Mouse (Mus musculus) monocyte, adult 2 months (primary cell): Measurements from ENCODE around the gene Gak.
A peak's percentile ranks its signal among the peaks of the same experiment; 100 is the strongest.
"Not testable (repeated sequence)": the region's sequence is repeated elsewhere in the genome, so short reads cannot be mapped to it uniquely, and the experiment has no call there.

Experiments
- DNase-seq, 2 experiments: peaks; one replicate each; pipeline ENCODE4 v3.0.0; 2022; ENCODE audit warnings: low spot score in 2 of 2, low read depth in 1 of 2

The Gak gene

DNA sequence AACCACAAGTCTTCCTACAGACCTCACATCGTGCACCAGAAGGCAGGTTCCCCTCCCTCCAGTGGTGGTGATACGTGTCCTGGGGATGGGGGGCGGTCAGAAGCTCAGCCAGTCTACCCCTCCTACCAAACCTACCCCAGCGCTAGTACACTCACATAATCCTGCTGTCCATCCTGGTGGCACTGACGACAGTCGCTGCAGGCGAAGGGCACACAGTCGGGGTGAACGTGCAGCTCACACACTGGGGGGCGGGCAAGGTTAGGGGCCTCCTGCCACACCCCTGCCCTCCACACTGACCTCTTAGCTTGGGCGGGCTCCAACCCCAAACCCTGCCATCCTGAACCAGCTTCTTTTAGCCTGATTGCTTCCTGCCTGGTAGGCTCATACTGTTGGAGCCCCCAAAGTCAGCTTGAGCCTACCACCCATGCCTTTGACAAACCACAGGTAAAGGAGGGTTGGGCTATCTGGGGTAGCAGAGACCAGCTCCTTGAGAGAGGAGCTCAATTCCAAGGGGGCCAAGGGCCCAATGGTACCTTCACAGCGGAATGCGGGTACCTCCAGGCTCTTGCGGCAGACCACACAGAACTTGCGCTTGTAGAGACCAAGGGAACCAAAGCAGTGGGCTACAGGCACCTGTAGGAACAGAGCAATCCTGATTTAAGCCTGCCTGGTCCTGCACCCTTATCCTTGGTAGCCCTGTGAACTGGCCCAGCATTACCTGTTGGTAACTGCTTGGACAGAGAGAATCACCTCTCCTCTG lies 26.5 kb upstream of the Gak start:
- no peak for DNase-seq

DNA sequence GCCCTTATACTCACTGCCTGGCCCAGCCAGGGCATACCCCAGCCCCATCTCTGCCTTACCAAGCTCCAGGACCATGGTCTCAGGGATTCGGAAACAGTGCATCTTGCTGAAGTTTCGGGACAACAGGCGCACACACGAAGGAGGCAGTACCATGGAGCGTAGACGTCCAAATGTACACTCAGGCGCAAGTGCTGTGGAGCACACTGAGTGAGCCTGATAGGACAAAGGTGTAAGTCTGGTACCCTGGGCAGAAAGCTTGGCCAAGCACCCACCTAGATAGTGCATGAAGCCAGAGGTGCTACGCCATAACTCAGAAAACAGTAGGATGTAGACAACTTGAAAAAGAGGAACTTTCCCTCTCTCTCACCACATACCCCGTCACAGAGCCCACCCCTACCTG lies 25.8 kb upstream of the Gak start:
- no peak for DNase-seq

DNA sequence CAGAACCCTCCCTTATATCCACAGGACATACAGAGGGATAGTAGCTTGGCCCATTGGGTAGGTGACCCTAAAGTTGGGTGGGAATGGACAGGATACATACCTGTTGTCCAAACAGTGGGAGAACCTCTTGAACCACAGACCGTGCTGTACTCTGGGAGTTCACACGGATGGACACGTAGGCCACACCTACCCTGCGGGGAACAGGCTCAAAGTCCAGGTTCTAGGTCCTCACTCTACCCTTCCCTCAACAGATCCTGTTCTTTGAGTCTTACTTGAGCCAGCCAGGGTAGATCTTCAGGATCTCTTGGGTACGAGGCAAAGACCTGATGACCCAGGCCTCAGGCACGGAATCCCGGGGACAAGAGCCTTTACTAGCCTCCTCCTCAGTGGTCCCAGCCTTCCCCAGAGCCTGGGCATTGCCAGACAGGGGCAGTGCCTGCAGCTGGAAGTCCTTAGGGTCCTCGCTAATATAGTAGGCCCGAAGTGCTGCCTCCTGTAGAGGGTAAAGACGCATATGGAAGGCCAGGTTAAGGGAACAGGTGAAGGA lies 25.0 kb upstream of the Gak start:
- no peak for DNase-seq

DNA sequence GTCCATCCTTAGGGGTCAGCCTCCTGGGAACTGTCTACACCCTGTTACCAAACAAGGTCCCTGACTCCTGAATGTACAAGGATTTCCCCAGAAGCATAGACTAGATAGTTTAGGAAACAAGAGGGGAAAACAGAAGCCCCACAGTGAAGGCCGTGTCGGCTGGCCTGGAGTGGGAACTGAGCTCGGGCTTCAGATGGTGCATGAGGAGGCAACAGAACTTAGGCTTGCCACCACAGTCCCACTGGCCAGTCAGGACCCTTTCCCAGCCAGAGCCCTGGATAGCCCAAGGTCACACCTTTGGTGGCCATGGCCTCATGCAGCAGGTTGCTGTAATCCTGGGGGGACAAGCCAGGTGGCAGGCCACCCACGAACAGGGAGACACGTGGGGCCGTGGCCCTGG lies 23.8 kb upstream of the Gak start:
- DNase-seq: no peak

DNA sequence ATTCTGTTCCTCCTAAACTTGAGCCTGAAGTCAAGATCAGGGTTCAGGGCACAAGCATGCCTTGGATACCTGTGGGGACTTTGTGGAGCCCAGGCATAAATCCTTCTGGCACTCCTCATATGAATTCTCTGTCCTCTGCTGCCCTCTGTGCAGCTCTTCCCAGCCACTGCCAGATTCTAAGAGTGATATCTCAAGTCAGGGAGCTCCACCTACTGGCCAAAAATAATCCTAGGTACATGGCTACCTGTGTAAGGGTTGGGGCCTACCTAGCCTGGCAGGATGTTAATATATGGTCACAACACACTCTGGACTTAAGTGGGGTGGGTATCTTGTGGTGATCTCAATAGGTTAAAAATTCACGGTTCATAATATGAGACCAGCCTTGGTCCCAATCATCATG lies 22.3 kb upstream of the Gak start:
- DNase-seq: no peak

DNA sequence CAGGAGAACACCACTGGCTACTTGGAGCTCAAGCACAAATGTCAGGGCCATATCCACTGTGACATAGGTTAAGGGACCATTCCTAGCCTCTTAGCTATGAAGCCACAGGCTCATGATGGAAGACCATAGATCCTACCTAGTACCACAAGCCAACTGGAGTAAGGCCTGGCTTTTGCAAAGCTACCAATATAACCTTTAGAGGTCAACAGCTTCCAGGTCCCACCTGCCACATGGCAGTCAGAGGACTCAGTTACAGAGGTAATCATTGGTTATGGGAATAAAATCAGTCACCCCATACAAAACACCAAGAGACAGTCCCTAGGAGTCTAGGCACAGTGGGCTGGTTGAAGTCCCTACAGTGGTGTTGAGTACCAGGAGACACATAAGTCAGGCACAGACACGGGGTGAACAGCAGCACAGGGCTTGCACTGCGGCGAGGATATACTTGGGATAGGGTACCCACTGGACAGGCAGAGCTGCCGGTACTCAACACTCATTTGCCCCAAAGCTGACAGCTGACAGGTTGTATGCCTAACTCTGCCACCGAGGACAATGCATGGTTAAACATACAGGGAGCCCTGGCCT lies 21.7 kb upstream of the Gak start:
- DNase-seq: no peak

DNA sequence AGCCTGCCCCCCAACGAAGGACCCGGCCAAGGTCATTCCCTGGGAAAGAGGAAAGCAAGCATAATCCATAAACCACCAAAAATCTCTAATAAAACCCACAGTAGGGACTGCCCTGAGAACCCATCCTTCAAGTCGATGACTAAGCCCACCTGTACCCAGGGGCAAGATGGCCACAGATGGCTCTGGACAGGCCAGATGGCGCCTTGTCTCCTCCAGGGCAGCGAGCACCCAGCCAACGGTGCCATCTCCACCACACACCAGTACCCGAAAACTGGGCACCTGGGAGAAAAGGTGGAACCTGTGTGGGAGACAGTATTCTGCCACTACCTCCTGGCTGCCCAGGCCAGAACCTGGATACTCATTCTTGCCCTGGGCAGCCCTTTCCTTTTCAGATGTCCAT lies 20.8 kb upstream of the Gak start:
- DNase-seq: no peak

DNA sequence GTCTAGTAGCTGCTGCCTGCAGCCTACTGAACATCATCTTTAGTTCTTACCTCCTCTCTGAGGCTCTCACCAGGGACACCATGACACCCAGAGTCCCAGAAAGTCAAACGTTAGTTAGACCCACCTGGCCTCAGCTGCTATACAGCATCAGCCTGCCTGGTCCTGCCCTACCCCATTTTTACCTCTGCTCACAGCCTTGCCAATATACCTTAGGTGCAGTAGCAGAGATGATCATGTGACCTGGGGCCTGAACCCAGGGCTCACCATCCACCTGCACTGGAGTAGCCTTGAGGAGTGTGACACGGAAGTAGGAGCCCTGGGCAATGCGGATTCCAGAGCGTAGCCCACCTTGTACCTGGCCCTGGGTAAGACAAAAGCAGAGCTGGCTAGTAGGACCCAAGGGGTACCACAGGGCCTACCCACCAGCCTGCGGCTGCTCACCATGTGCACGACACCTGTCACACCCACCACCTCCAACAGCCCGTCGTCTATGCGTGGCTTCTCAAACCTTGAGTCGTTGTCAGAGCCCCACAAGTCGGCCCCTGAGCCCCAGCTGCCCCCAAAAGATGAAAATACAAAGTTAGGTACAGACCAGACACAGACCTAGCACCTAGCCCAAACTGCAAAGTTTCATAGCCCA lies 19.5 kb upstream of the Gak start:
- DNase-seq: no peak

DNA sequence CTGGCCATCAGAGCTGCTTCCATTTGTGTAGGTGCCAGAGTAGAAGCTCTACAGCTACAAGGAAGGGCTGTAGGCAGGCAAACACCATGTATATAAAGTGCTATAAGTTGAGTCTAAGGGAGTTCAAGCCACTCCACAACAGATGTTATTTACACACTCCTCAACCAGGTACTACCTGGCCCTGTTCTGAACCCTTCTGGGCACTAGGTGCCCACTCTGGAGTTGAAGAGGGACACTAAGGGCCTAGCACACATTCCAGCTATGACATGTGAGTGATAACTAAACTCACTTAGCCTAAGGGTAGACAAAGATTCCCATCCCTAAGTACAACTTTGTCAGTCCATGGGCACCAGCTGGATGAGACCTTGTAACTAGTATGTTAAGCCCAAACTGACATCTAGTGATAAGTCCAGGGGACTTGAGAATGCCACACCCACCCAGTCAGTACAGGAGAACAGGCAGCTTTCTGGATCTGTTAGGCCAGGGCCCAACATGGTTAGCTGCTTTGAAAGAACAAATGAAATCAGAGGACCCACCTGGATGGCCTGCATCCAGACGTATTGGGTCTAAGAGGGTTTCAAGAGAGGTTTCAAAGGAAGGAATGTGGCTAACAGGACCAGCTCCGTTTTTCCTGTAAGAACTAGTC lies 18.4 kb upstream of the Gak start:
- no peak for DNase-seq

- DNase-seq: no peak
Measured at GRCm38 (mm10) chr5:108647311-108647710, 17.8 kb upstream of the Gak start.

- DNase-seq: no peak
Measured at GRCm38 (mm10) chr5:108646343-108646660, 16.7 kb upstream of the Gak start.

GRCm38 (mm10) chr5:108645651-108646342 lies 16.2 kb upstream of the Gak start:
- DNase-seq: no peak

GRCm38 (mm10) chr5:108643674-108644073 lies 14.1 kb upstream of the Gak start:
- no peak for DNase-seq

GRCm38 (mm10) chr5:108636172-108636571 lies 6.6 kb upstream of the Gak start:
- DNase-seq: no peak

GRCm38 (mm10) chr5:108634088-108634487 lies 4.5 kb upstream of the Gak start:
- DNase-seq: not testable (repeated sequence)

DNA sequence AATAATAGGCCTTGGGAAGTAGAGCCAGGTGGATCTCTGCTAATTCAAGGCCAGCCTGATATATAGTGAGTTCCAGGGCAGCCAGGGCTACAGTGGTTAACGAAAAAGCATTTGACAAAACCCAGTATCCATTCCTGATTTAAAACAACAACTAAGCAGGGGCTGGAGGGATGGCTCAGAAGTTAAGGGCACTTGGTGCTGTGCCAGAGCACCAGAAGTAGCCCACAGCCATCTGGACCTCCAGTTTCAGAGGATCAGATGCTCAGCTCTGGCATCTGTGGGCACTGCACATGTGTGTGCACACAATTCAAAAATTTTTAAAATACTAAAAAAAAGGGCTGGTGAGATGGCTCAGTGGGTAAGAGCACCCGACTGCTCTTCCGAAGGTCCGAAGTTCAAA lies 4.1 kb upstream of the Gak start:
- no peak for DNase-seq

GRCm38 (mm10) chr5:108628891-108629633 lies 493 bp downstream of the Gak start:
- peak in 1 of 2 experiments; percentile 15 for DNase-seq

GRCm38 (mm10) chr5:108626050-108626660 lies 3.4 kb downstream of the Gak start:
- no peak for DNase-seq

DNA sequence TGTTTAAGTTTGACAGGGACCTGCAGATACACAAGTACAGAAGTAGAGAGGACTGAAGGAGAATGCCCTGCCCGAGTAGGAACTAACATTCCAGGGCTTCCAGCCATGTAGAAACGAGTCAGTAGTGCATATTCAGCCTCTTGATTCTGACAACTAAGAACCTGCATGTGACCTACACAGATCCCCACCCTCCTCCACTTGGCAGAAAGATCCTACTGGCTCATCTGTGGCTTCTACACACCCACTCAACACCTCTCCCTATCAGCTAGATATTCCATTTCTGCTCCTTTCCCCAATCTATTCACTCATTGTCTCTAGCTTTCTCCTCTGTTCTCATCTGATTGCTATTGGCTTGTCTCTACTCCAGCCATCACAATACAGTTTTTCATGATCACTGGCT lies 7.7 kb downstream of the Gak start:
- DNase-seq: no peak

DNA sequence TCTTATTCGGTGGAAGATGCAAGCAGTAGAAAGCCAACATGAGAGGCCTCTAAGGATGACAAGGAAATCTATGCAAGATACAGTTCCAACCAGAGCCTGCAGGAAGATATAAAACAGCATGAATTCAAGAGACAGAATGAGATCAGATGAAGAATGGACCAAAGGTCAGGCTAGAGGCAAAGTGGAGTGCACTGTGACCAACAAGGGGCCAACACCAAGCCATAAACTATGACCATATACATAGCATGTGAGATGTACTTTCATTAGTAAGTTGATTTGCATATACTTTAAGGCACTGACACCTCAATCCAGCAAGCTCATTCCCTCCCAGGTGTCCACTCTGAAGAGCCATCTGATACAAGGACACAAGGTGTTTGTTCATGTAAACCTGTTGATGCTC lies 19.1 kb downstream of the Gak start:
- DNase-seq: no peak
